Mouse (Mus musculus) spleen, adult 12 weeks (tissue): ENCODE results near the gene Habp2.

ENCODE experiments used
- DNase-seq: peaks from one replicate; pipeline ENCODE4 v3.0.0; 2022; ENCODE audit warnings: low spot score

Habp2 gene

DNA sequence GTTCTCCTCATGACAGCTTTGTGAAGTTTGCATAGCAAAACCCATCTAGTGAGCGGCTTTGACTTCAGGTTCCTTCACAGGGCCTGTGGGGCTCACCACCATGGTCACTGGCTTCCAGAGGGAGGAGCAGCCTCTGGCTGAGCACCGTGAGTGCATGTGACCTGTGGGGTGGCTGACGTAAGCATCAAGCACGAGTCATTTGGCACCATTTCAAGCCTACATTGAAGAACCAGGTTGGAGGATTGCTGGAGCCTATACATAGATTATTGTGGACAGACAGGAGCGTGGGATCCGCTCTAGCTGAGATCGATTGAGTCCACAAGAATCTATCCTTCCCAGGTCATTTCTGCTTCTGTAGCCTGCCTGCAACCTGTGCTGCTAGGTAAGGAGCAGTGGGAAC, at the start of gene Habp2:
Habp2 (plus strand) TSS at position 272 of the 400 bp plus-strand sequence.
- DNase-seq = no peak

GRCm38 (mm10) chr19:56238501-56238900, 48.4 kb upstream of the Habp2 start:
- no peak for DNase-seq

- no peak for DNase-seq
Measured at GRCm38 (mm10) chr19:56245201-56245600, 41.7 kb upstream of the Habp2 start.

DNA sequence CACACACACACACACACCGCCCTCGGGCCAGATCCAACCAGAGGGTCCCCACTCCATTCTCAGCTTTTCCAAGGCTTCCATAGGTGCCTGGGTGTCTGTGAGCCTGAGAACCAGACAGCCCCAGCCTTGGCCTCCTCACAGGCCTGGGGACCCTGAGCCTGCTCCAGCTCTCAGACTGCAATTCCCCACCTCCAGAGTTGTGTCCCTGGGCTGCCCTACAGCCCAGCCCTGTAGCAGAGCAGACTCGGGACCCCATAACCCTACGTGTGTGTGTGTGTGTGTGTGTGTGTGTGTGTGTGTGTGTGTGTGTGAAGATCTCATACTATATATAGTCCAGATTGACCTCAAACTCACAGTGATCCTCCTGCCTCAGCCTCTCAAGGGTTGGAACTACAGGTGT, 34.1 kb upstream of the Habp2 start:
- DNase-seq = no peak

DNA sequence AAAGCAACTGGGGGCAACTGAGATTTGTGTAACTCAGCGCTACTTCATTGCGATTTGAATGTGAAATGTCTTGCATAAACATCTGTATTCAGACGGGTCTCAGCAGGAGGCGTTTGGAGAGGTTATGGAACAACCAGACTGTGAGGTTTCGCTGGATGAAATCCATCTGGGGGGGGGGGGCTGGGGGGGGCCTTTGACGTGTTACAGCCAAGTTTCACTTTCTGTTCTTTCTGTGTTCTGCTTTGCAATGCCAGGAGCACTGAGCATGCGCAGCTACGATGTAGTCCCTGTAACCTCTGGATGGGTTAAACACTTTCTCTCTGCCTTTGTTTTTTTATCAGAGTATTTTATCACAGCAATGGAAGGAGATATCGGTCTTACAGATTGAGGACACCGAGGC, 33.7 kb upstream of the Habp2 start:
- DNase-seq = no peak

DNA sequence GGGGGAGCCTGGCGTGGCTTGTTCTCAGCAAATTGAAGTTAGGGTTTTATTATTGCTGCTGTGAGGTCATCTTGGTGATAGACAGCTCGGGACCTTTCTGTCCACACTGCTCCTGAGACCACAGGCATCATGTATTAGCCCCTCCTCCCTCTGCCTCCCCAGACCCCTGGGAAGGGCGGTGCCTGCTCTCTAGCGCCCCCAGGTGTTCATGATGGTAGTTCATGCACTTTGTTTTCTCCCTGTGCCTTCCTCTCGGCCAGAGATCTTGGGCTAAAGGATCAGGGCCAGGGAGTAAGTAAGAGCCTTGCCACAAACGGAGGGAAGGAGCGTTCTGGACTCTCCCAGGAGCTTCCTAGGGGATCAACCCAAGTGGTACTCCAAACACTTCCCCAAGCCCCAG, 32.2 kb upstream of the Habp2 start:
- no peak for DNase-seq

DNA sequence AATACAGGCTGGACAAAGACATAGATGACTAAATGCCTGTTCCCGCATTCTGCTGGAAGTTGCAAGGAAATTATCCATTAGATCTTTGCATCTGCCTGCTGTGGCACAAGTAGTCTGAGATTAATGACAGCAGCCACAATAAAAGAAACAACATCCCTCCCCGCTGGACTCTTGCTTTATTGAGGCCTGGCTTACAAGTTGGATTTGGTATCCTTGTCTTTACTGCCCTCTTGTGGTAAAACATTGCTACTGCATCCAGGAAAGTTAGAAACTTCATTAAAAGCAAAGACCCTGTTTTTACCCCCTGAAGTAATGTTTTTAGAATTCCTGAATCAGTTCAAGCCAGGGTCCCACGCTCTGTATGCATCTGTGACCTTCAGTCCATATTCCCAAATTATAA, 31.4 kb upstream of the Habp2 start:
- no peak for DNase-seq

GRCm38 (mm10) chr19:56256235-56256634, 30.7 kb upstream of the Habp2 start:
- no peak for DNase-seq

DNA sequence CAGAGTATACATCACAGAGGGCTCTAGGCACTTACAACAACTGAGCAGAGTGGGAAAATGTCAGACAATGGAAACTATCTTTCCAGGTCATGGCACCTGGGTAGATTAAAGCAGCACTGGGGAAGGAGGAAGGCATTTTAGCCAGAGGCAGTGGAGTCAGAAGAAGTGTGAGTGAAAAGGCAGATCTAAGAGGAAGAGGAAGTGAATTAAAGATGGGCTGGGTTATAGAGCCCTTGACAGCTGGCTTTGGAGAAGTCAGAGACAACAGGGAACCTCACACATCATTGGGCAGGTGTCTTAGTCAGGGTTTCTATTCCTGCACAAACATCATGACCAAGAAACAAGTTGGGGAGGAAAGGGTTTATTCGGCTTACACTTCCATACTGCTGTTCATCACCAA, 30.2 kb upstream of the Habp2 start:
- no peak for DNase-seq

- DNase-seq = no peak
Measured at GRCm38 (mm10) chr19:56263696-56264095, 23.2 kb upstream of the Habp2 start.

DNA sequence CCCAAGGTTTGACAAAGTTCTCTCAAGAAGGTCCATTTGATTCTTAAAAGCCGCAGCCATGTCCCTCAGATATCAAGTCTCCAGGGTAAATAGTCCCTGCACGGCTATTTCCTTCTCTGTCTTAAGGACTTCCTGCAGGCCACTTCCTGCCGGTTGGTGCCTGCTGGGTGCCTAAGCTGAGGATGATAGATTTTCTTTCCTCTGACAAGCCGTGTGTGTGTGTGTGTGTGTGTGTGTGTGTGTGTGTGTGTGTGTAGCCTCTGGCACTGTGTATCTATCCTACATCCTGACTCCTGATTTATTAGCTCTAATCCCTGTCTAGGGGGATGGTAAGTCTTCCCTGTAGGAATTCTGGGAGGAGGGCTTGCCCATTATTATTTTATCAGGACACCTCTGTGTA, 22.8 kb upstream of the Habp2 start:
- no peak for DNase-seq

DNA sequence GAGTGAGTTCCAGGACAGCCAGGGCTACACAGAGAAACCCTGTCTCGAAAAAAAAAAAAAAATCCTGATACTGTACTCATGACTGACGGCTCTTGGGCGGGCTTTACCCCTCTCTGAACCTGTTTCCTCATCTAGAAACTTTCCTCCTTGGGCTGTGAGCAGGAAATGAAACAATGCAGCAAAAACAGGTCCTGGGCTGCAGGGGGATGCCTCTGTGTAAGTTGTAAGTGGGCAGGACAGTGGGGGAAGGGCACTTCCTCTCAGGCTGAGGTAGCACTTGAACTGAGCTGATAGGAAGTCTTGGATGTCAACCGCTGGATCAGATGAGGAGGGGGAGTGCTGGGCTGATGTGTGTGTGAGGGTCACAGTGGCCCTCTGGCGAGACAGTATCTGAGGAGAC, 21.8 kb upstream of the Habp2 start:
- no peak for DNase-seq

GRCm38 (mm10) chr19:56272081-56272480, 14.9 kb upstream of the Habp2 start:
- DNase-seq = no peak

DNA sequence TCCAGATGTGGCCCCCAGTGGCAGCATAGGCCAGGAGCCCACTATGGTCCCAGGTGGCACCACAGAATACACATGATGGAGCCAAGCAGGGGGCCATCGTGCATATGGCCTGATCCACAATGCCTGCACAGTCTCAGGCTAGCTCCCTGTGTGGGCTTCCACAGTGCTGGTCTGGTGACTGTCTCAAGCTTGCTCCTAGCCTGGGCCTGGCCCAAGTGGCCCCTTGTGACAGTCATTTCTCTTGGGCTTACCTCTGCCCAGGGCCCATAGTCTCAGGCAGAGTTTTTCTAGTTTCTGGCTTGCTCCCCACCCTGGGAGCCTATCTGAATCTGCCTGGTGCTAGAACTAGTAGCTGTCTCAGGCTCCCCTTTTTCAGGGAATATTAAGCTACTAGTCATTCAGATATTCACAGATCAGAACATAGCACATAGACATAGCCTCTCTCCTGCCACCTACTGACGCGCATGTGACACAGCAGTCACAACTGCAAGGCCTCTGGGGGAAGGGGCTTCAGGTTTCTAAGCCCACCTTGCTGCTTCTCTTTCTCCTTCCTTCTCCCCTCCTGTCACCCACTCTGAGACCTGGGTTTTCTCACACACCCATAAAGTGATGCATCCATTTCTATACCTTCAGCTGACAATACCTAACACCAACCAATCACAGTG, 9.7 kb upstream of the Habp2 start:
- no peak for DNase-seq

DNA sequence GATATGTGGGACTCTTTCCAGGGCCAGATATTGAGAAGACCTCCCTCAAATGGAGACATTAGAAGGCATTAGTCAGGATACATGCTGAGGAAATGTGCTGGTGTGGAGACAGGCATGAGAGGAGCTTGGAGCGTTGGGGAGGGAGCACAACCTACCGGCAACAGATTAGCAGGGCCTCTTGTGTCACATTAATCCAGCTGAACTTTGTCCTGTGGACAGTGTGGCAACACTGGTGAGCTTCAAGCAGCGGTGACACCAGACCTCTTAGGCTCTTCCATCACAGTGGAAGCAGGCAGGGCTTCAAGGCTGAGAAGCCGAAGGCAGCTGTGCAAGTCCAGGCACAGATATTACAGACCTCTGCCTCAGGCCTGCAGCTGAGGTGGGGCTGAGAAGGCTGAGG, 9.0 kb upstream of the Habp2 start:
- DNase-seq = no peak

DNA sequence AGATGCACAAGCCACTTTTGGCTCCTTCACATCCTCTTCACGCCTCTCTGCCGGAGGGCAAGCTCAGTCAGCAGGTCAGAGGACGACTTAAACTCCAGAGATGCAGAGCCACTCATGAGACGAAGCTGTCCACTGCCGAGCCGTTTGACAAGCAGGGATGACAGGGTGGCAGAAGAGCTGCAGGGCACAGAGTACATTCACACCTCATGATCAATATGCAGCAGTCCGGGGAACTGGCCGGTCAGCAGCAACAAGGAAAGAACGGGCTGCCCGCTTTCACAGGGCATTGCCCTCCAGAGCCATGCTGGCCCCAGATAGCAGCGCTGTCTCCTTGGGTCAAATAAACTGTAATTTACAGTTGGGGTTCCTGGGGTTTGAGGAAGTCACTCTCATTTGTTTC, 8.6 kb upstream of the Habp2 start:
- DNase-seq = no peak

DNA sequence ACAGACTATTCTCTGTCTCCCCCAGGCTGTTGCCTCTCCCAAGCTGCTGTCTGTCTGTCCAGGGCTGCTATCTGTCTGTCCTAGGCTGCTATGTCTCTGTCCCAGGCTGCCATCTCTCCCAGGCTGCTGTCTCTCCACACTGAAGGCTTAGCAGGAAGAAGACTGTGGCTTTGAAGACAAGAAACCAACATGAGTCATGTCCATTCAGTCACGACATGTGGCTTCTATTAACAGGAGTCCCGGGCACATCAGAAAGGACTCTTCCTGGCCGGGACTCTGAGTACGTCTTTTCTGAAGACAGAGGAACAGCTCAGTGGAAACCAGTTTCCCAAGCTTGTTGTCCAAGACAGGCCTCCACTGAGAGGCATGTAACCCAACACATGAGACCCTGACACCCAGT, 1.7 kb upstream of the Habp2 start:
- no peak for DNase-seq

GRCm38 (mm10) chr19:56287580-56288367, 837 bp downstream of the Habp2 start:
- no peak for DNase-seq

- DNase-seq = no peak
Measured at GRCm38 (mm10) chr19:56288436-56288835, 1.5 kb downstream of the Habp2 start.

DNA sequence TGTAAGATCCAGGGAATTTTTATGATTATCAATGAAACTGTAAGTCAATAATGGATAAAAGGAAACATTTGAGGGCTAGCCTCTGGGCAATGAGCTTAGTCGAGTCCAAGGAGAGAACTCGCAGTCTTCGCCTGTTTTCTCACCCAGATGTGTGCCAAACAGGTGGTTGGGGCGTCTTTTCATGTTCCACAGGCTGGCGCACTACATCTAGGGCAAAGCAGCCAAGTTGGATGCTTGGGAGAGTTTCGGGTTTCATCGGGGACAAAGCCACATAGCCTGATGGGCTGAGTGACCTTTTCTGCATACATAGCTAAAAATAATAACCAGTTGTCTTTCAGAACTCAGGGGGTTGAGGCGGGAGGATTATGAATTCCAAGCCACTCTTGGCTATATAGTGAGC, 2.7 kb downstream of the Habp2 start:
- no peak for DNase-seq

- no peak for DNase-seq
Measured at GRCm38 (mm10) chr19:56291898-56292297, 5.0 kb downstream of the Habp2 start.

DNA sequence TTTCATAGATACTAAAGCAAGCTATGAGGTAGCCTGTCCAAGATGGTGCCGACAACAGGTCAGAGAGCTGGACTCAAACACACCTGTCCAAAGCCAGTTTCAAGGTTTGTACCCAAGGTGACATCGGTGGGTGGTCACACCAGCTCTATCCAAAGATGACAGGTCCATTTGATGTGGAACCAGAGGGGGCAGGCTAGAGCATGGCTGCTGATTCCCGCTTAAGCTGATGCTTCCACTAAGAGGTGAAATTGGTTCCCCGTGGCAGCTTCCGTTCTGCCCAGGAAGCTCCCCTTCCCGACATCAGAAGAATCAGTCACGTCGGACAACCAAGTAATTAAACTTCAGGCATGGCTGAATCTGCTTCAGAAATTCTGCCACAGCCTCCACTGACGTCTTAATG, 5.4 kb downstream of the Habp2 start:
- no peak for DNase-seq

DNA sequence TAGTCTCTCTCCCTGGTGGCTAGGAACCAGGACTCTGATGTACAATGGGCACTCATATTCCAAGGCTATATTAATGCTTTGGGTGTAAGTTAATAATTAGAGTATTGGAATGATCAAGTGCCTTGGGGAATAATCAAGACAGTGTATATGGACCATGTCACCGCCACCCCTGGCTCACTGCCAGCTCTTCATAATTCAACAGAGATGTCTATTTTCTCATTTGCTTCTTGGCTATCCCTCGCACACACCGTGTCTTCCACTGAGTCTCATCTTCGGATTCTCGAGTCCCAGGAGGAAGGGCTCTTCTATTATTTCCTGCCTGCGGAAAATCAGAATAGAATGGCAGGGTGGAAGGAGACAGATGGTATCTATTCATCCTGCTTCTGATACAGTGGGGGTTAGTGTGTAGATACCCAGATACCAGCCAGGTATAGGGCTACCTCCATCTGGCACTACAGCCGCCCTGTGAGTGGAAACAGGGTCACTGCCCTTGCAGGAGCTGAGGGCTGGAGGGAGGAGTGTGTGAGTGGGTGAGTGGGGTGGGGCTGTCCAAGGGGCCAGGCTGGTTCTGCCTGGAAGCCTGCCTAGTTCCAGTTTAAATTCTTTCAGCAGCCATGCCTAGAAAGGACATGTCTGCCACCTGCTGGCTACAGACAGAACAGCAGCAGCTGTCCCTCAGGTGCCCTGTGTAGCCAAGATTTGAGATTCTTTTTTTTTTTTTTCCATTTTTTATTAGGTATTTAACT, 7.9 kb downstream of the Habp2 start:
- peak; percentile 8 for DNase-seq
